Mouse (Mus musculus) C2C12 (cell line): ENCODE data around the gene Pear1.

Source experiments
- CEBPB ChIP-seq: IDR thresholded peaks from one replicate; pipeline ENCODE4 v1.6.1; 2011; ENCODE audit warnings: low read depth, mild to moderate bottlenecking, control low read depth, moderate library complexity
- CTCF ChIP-seq: IDR thresholded peaks from one replicate; pipeline ENCODE4 v1.5.1; 2011; ENCODE audit not compliant: control insufficient read depth, insufficient read depth, insufficient read length
- FOSL1 ChIP-seq: IDR thresholded peaks from one replicate; pipeline ENCODE4 v1.8.0; 2011; ENCODE audit warnings: mild to moderate bottlenecking, low read length; ENCODE audit not compliant: poor library complexity, insufficient read depth, severe bottlenecking
- MAX ChIP-seq: IDR thresholded peaks from one replicate; pipeline ENCODE4 v1.6.1; 2011; ENCODE audit warnings: mild to moderate bottlenecking, control low read depth
- MYOD1 ChIP-seq: IDR thresholded peaks from one replicate; pipeline ENCODE4 v1.6.1; 2011; ENCODE audit warnings: low read depth; ENCODE audit not compliant: control insufficient read depth, insufficient read length
- MYOG ChIP-seq: IDR thresholded peaks from one replicate; pipeline ENCODE4 v1.6.1; 2011; ENCODE audit not compliant: control insufficient read depth, insufficient read length; ENCODE audit errors: extremely low read depth
- USF1 ChIP-seq: IDR thresholded peaks from one replicate; pipeline ENCODE4 v1.6.1; 2011; ENCODE audit warnings: low read depth, mild to moderate bottlenecking, control low read depth, moderate library complexity

DNA sequence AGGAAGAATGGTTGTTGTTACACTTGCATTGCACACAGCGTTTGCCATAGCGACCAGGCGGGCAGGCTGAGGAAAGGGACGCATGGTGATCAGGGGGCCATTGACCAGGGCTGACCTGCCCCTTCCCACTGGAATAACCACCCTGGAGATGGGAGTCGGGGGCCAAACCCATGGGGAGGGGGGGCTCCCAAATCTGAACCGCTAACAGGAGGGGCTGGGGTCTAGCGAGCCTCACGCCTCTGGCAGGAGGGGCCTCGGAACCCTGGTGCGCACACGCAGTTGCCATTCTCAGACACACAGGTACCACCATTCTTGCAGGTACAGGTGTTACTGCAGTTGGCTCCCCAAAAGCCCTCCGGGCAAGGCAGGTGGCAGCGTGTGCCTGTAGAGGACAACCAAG is 70.3 kb downstream of the Pear1 start:
- no peak for TF ChIP-seq MYOD1
- no peak for TF ChIP-seq CTCF
- no peak for TF ChIP-seq CEBPB
- no peak for TF ChIP-seq MAX
- no peak for TF ChIP-seq MYOG
- TF ChIP-seq USF1, result no peak
- no peak for TF ChIP-seq FOSL1
